ENCODE assay signal across 8 mouse cellular contexts in genomic region chr7:27507711-27508647, GRCm38 (mm10). TPM values are rescaled to one million over a fixed set of nuclear protein-coding genes. Genes with fewer than 3 reads are reported as not detected.
DNase-seq lines count a peak whose midpoint lies in the region; ATAC-seq and TF ChIP-seq lines count a peak whose summit lies in the region.

No protein-coding gene starts in this region.

- H3K27me3 ChIP-seq in embryonic facial prominence, embryonic 13.5 days, result no peaks in the 10 kb centered on the region
- no peaks in the 10 kb centered on the region for H3K27me3 ChIP-seq in kidney, adult 2 months (replicated peaks; ENCODE audit: control insufficient read depth, insufficient read depth, low read length)
- no peaks in the 10 kb centered on the region for H3K27me3 ChIP-seq in limb, embryonic 12.5 days
- H3K27me3 ChIP-seq in midbrain, embryonic 15.5 days (replicated peaks), result no peaks in the 10 kb centered on the region
- no peaks in the 10 kb centered on the region for H3K27me3 ChIP-seq in spleen, adult 2 months (ENCODE audit: control insufficient read depth, insufficient read depth, low read length)

- H3K4me3 ChIP-seq in embryonic facial prominence, embryonic 13.5 days, result peak overlapping the region; percentile 57
- H3K4me3 ChIP-seq in kidney, adult 2 months (ENCODE audit: insufficient read depth, low read depth, low read length), result peak overlapping the region; percentile 83
- H3K4me3 ChIP-seq in limb, embryonic 12.5 days (replicated peaks), result peak overlapping the region; percentile 50
- peak overlapping the region; percentile 53 for H3K4me3 ChIP-seq in midbrain, embryonic 15.5 days
- peak overlapping the region; percentile 63 for H3K4me3 ChIP-seq in spleen, adult 2 months (ENCODE audit: extremely low read depth, insufficient read depth, insufficient read length)

- H3K27ac ChIP-seq in embryonic facial prominence, embryonic 13.5 days, result peak overlapping the region; percentile 100
- H3K27ac ChIP-seq in kidney, adult 2 months (ENCODE audit: insufficient read depth, low read depth, low read length), result peak overlapping the region; percentile 98
- H3K27ac ChIP-seq in limb, embryonic 12.5 days, result peak overlapping the region; percentile 99
- H3K27ac ChIP-seq in midbrain, embryonic 15.5 days, result peak overlapping the region; percentile 94
- peak overlapping the region; percentile 91 for H3K27ac ChIP-seq in spleen, adult 2 months (ENCODE audit: insufficient read depth, low read length)

- no peak for TF ChIP-seq CTCF in kidney, adult 2 months (conservative IDR thresholded peaks at IDR 0.05; ENCODE audit: insufficient read depth, insufficient read length, low read depth, low read length)
- no peak for TF ChIP-seq CTCF in spleen, adult 2 months (IDR thresholded peaks at IDR 0.05; ENCODE audit: extremely low read depth, insufficient read depth, insufficient read length, insufficient replicate concordance)

- H3K36me3 ChIP-seq in embryonic facial prominence, embryonic 13.5 days, result no peaks in the 10 kb centered on the region
- H3K36me3 ChIP-seq in kidney, adult 2 months (ENCODE audit: control insufficient read depth, insufficient read depth, low read length), result no peaks in the 10 kb centered on the region
- H3K36me3 ChIP-seq in limb, embryonic 12.5 days, result no peaks in the 10 kb centered on the region
- H3K36me3 ChIP-seq in midbrain, embryonic 15.5 days (replicated peaks), result no peaks in the 10 kb centered on the region
- H3K36me3 ChIP-seq in spleen, adult 2 months (ENCODE audit: control insufficient read depth, insufficient read depth, low read length), result no peaks in the 10 kb centered on the region

- under 1% methylated on average over 54 of the region's 54 CpGs for WGBS in embryonic facial prominence, embryonic 13.5 days
- WGBS in kidney, adult 2 months, result under 1% methylated on average over 54 of the region's 54 CpGs
- under 1% methylated on average over 54 of the region's 54 CpGs for WGBS in limb, embryonic 12.5 days
- WGBS in midbrain, embryonic 15.5 days, result under 1% methylated on average over 53 of the region's 54 CpGs
- WGBS in spleen, adult 2 months, result under 1% methylated on average over 54 of the region's 54 CpGs

- peak overlapping the region; percentile 82 for H3K9ac ChIP-seq in embryonic facial prominence, embryonic 13.5 days
- H3K9ac ChIP-seq in limb, embryonic 12.5 days (replicated peaks), result peak overlapping the region; percentile 72
- peak overlapping the region; percentile 59 for H3K9ac ChIP-seq in midbrain, embryonic 15.5 days

- TF ChIP-seq POLR2A in kidney, adult 2 months (IDR thresholded peaks at IDR 0.05; ENCODE audit: low read depth, low read length), result peak; percentile 78
- no peak for TF ChIP-seq POLR2A in spleen, adult 2 months (IDR thresholded peaks at IDR 0.05; ENCODE audit: low read depth, low read length)

- peak; percentile 99 for DNase-seq in 3134 (ENCODE audit: extremely low read depth, insufficient read length, low spot score)
- peak; percentile 100 for DNase-seq in adrenal gland, postnatal 36 days
- peak; percentile 97 to 99 for DNase-seq in heart, adult 18-20 months
- DNase-seq in kidney, adult 2 months, result peak; percentile 99
- peak; percentile 92 to 100 for DNase-seq in spleen, adult 2 months (ENCODE audit: low read depth in 1 of 2, low spot score in 2 of 2)

- H3K9me3 ChIP-seq in embryonic facial prominence, embryonic 13.5 days, result no peaks in the 10 kb centered on the region
- no peaks in the 10 kb centered on the region for H3K9me3 ChIP-seq in limb, embryonic 12.5 days
- no peaks in the 10 kb centered on the region for H3K9me3 ChIP-seq in midbrain, embryonic 15.5 days

- ATAC-seq in embryonic facial prominence, embryonic 13.5 days (ENCODE audit: insufficient number of reproducible peaks, insufficient read depth, low FRiP score, low TSS enrichment, low read depth), result peak; percentile 89
- peak; percentile 92 for ATAC-seq in limb, embryonic 12.5 days (ENCODE audit: insufficient number of reproducible peaks, insufficient read depth, low FRiP score, low TSS enrichment, low read depth)
- peak; percentile 93 for ATAC-seq in midbrain, embryonic 15.5 days (replicated peaks)

- peak overlapping the region; percentile 65 for H3K4me2 ChIP-seq in embryonic facial prominence, embryonic 13.5 days
- H3K4me2 ChIP-seq in limb, embryonic 12.5 days, result peak overlapping the region; percentile 59
- H3K4me2 ChIP-seq in midbrain, embryonic 15.5 days, result peak overlapping the region; percentile 61

- peaks cover 18% of the 10 kb centered on the region for H3K4me1 ChIP-seq in embryonic facial prominence, embryonic 13.5 days
- no peaks in the 10 kb centered on the region for H3K4me1 ChIP-seq in kidney, adult 2 months (ENCODE audit: control insufficient read depth, insufficient read depth, low read length)
- peaks cover 19% of the 10 kb centered on the region for H3K4me1 ChIP-seq in limb, embryonic 12.5 days (replicated peaks)
- H3K4me1 ChIP-seq in midbrain, embryonic 15.5 days, result peaks cover 11% of the 10 kb centered on the region
- peaks cover 7% of the 10 kb centered on the region; the same call in 1 of the 2 replicates for H3K4me1 ChIP-seq in spleen, adult 2 months (ENCODE audit: control insufficient read depth, insufficient read depth, insufficient read length)

RNA-seq across cellular contexts. Expression of gene Prx, which starts 8.9 kb away (rescaled TPM):
- 1 to 10 TPM; 2.1 to 3.2 TPM for total RNA-seq in adrenal gland, postnatal 36 days (2021)
- 5.8 and 6.3 TPM in 2 replicates for polyA plus RNA-seq in embryonic facial prominence, embryonic 13.5 days (2015; fragmentation: Nextera tagmentation; extraction: Ambion mirVana)
- under 1 TPM; 0.57 to 0.62 TPM for total RNA-seq in heart, adult 18-20 months (2021)
- 1.2 and 1.5 TPM in 2 replicates for polyA plus RNA-seq in kidney, adult 2 months (2012; rRNA removed)
- 5.6 and 6.1 TPM in 2 replicates for polyA plus RNA-seq in limb, embryonic 12.5 days (2016; fragmentation: Nextera tagmentation; extraction: Ambion mirVana)
- polyA plus RNA-seq in midbrain, embryonic 15.5 days (2015; fragmentation: Nextera tagmentation; extraction: Ambion mirVana), result 1.4 and 1.6 TPM in 2 replicates
- polyA plus RNA-seq in spleen, adult 2 months (2012; rRNA removed), result 0.68 and 0.72 TPM in 2 replicates

RNA-seq across cellular contexts. Expression of gene Hipk4, which starts 15.1 kb away (rescaled TPM):
- under 1 TPM; 0.23 to 0.26 TPM for total RNA-seq in adrenal gland, postnatal 36 days (2021)
- polyA plus RNA-seq in embryonic facial prominence, embryonic 13.5 days (2015; fragmentation: Nextera tagmentation; extraction: Ambion mirVana), result 0.92 and 1.1 TPM in 2 replicates
- under 1 TPM in 1 of 2 experiments, not detected in 1; 0.10 TPM for total RNA-seq in heart, adult 18-20 months (2021)
- 0.48 and 0.61 TPM in 2 replicates for polyA plus RNA-seq in kidney, adult 2 months (2012; rRNA removed)
- 0.60 and 0.97 TPM in 2 replicates for polyA plus RNA-seq in limb, embryonic 12.5 days (2016; fragmentation: Nextera tagmentation; extraction: Ambion mirVana)
- polyA plus RNA-seq in midbrain, embryonic 15.5 days (2015; fragmentation: Nextera tagmentation; extraction: Ambion mirVana), result 0.83 and 0.99 TPM in 2 replicates
- polyA plus RNA-seq in spleen, adult 2 months (2012; rRNA removed), result 0.28 and 0.47 TPM in 2 replicates

RNA-seq across cellular contexts. Expression of gene Sertad1, which starts 21.3 kb away (rescaled TPM):
- 10 to 100 TPM; 30.0 to 38.4 TPM for total RNA-seq in adrenal gland, postnatal 36 days (2021)
- polyA plus RNA-seq in embryonic facial prominence, embryonic 13.5 days (2015; fragmentation: Nextera tagmentation; extraction: Ambion mirVana), result 34.7 and 40.1 TPM in 2 replicates
- 1 to 10 TPM; 8.0 to 9.3 TPM for total RNA-seq in heart, adult 18-20 months (2021)
- polyA plus RNA-seq in kidney, adult 2 months (2012; rRNA removed), result 19.4 and 23.7 TPM in 2 replicates
- polyA plus RNA-seq in limb, embryonic 12.5 days (2016; fragmentation: Nextera tagmentation; extraction: Ambion mirVana), result 29.4 and 30.4 TPM in 2 replicates
- polyA plus RNA-seq in midbrain, embryonic 15.5 days (2015; fragmentation: Nextera tagmentation; extraction: Ambion mirVana), result 8.3 and 9.2 TPM in 2 replicates
- 21.9 and 33.0 TPM in 2 replicates for polyA plus RNA-seq in spleen, adult 2 months (2012; rRNA removed)

RNA-seq across cellular contexts. Expression of gene Sertad3, which starts 34.4 kb away (rescaled TPM):
- 10 to 100 TPM; 15.9 to 16.3 TPM for total RNA-seq in adrenal gland, postnatal 36 days (2021)
- 33.6 and 38.2 TPM in 2 replicates for polyA plus RNA-seq in embryonic facial prominence, embryonic 13.5 days (2015; fragmentation: Nextera tagmentation; extraction: Ambion mirVana)
- total RNA-seq in heart, adult 18-20 months (2021), result 1 to 10 TPM; 3.3 to 4.3 TPM
- 9.0 and 12.8 TPM in 2 replicates for polyA plus RNA-seq in kidney, adult 2 months (2012; rRNA removed)
- 29.4 and 30.3 TPM in 2 replicates for polyA plus RNA-seq in limb, embryonic 12.5 days (2016; fragmentation: Nextera tagmentation; extraction: Ambion mirVana)
- 7.9 and 9.9 TPM in 2 replicates for polyA plus RNA-seq in midbrain, embryonic 15.5 days (2015; fragmentation: Nextera tagmentation; extraction: Ambion mirVana)
- 13.9 and 16.0 TPM in 2 replicates for polyA plus RNA-seq in spleen, adult 2 months (2012; rRNA removed)

RNA-seq across cellular contexts. Expression of gene Pld3, which starts 45.0 kb away (rescaled TPM):
- 100 to 1,000 TPM; 106 to 146 TPM for total RNA-seq in adrenal gland, postnatal 36 days (2021)
- polyA plus RNA-seq in embryonic facial prominence, embryonic 13.5 days (2015; fragmentation: Nextera tagmentation; extraction: Ambion mirVana), result 76.5 and 81.8 TPM in 2 replicates
- 10 to 100 TPM; 29.8 to 30.9 TPM for total RNA-seq in heart, adult 18-20 months (2021)
- 142 and 163 TPM in 2 replicates for polyA plus RNA-seq in kidney, adult 2 months (2012; rRNA removed)
- polyA plus RNA-seq in limb, embryonic 12.5 days (2016; fragmentation: Nextera tagmentation; extraction: Ambion mirVana), result 59.7 and 68.5 TPM in 2 replicates
- polyA plus RNA-seq in midbrain, embryonic 15.5 days (2015; fragmentation: Nextera tagmentation; extraction: Ambion mirVana), result 156 and 157 TPM in 2 replicates
- polyA plus RNA-seq in spleen, adult 2 months (2012; rRNA removed), result 266 and 280 TPM in 2 replicates

Comparison
In these comparisons a context has a peak if more than half of its experiments do, and no peak if none do; other contexts are left out.
1. Peak in every context shown above with its lines: DNase-seq, ATAC-seq, H3K4me3 ChIP-seq and H3K27ac ChIP-seq.